Mouse (Mus musculus): ENCODE measurements around the gene Dhps. TPM values are rescaled to one million over a fixed set of nuclear protein-coding genes. Genes with fewer than 3 reads are reported as not detected.

Dhps gene
- 24.6 and 32.1 TPM in 2 replicates for polyA plus RNA-seq (2015; fragmentation: Nextera tagmentation; extraction: Ambion mirVana)

DNA sequence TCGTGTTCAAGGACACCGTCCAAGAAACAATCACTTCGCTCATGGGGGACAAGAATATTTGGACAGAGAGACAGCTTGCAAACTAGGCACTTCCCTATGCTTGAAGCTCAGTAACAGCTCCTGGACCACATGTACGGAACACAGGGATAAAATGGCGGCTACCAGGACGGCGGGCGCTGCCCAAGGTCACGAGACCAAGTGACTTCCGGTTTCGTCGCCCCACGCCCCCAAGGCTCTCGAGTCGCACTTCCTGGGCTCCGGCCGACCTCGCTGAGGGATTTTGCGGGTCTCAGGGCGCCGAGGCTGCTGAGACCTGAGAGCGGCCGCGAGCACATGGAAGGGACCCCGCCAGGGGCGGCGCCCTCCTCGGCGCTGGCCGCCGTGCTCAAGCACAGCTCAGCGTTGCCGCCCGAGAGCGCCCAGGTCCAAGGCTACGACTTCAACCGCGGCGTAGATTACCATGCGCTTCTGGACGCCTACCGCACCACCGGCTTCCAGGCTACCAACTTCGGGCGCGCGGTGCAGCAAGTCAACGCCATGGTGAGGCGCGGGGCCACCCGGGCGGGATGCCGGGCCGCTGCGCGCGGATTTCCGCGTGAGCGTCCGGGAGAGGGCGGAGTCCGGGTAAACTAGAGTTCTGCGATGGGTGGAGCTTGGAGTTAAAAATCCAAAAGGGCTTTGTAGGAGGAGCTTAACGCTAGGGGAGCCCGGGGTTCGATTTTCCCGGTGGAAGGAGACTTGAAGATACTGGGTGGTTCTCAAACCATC, at the start of gene Dhps:
Gene Dhps, plus strand, starts transcription at position 244 of the 768 bp plus-strand sequence.

DNA sequence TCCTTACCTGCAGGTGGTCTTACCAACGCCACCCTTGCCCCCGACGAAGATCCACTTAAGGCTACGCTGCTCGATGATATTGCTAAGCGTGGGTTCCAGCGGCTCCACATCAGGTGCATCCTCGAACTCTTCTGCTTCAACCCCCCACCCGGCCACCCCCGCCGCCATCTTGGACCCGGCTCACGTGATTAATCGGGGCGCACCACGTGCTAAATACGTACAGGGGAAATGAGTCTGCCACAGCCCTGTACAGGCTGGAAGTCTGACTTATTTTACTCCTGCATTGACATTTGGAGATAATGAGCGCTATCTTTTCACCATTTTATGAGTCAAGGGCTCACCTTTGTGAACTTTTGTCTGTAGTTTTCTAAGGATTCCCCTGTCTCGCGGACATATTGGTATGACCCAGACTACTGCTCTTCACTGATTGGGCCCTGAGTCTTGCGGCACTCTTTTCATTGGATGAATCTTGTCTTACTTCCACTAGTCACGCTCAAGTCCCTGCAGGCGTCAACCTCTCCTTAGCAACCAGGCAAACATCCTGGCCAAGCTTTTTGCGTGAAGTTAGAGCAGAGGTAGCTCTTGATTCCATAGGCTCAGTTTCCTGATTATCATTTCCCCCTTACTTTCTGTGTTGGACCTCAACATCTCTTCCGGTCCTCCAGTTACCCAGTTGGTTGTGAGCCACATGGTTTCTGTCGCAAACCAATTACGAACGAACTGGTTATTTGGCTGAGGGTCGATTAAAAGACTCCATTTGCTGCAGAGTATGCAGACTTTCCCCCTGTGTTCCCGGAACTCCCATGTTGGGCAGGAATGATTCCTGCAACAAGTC, 46.2 kb upstream of the Dhps start, which contains the start of gene Asna1:
Gene Asna1, minus strand, starts transcription at position 184 of the 835 bp plus-strand sequence.

DNA sequence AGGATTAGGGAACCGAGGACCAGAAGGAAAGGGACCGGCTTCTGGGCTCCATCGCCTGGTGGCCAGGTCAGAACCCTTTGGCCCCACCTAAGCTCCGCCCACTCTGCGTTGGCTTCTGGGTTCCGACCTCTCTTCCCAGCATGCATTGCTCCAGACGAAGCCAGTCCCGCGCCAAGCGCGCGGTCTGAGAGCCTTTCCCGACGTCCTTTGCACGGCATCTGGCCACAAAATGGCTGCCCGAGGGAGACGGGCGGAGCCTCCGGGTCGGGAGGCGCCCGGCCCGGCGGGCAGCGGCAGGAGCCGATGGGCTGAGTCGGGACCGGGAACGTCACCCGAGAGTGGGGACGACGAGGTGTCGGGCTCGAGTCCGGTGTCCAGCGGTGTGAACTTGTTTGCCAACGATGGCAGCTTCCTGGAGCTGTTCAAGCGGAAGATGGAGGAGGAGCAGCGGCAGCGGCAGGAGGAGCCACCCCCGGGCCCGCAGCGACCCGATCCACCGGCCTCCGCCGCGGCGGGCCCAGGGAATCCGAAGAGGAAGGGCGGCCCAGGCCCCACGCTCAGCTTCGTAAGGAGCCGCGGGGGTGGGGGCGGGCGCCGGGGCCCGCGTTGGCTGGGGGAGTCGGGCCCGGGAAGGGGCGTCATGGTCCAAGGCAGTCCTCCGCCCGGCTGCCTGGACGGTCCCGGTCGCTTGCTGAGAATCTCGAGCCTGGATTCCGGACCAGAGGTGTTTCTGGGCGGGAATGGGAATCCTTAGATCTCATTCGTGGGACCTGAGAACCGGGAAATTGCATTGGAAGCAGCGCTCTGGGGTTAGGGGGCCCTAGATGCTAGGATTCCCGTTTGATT, 44.7 kb upstream of the Dhps start, which contains the start of gene Trir:
Gene Trir, plus strand, starts transcription at position 154 of the 846 bp plus-strand sequence.

DNA sequence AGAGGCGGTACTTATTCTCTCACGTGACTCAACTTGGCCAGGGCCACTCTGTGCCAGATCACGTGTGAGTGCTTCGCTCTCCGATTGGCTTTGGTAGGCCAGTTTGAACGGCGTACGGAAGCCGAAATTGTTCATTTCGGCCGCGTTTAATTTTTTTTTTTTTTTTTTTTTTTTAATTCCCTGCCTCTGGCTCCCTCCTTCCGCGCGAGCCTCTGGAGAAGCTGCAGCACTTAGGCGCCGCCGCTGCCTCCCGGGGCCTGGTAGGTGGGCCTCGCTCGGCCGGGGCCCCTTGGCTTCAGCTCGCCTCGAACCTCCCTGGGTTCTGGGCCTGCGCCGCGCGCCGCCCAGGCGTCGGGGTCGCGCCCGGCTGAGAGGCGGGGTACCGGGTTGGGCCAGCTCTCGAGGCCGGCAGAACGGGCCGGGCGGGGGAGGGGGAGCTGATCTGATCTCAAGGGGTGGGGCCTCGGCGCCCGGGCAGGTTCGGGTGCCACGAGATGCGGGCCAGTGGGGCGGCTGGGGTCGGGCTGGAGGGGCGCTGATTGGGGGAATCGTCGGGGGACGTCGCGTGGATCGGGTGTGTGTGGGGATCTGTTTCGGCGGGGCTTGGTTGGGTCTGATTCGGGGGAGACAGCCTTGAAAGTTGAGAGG, 34.7 kb upstream of the Dhps start, which contains the start of gene Tnpo2:
Gene Tnpo2, plus strand, starts transcription at position 198 of the 648 bp plus-strand sequence.

GRCm38 (mm10) chr8:85059879-85060616, 11.5 kb upstream of the Dhps start, which contains the start of gene Fbxw9:
TSS of gene Fbxw9 (plus strand) at chr8:85060055.

GRCm38 (mm10) chr8:85067982-85068381, 3.6 kb upstream of the Dhps start, which contains the start of gene Gm5741:
TSS of gene Gm5741 (minus strand) at chr8:85067982.

DNA sequence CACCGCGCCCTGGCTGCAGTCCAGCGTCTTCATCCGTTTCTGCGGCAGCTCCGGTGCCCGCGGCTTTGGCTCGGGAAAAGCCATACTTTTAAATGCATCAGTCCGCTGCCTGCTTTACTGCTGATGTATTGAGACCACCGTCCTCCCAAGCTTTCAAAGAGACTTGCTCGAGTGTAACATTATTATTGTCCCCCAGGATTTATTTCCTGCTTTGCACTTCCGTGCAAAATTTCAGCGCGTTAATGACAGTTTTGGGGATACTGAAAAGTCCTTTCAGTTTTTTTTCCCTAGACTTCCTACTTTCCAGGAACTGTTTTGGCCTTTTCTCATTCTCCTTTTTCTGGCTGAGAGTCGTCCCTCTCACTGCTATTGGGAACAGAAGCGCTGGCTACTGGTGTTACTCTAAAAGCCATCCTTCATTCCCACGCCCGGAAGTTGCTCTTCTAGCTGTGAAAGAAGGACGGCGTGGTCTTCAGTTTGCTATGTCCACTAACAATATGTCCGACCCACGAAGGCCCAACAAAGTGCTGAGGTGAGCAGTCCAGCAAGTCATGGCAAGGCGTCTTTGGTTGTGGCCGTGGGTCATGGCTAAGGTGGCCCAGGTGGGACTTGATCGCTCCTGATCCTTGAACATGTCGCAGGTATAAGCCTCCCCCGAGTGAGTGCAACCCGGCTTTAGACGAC, 9.1 kb downstream of the Dhps start, which contains the start of gene Wdr83os:
Gene Wdr83os, plus strand, starts transcription at position 209 of the 684 bp plus-strand sequence.

DNA sequence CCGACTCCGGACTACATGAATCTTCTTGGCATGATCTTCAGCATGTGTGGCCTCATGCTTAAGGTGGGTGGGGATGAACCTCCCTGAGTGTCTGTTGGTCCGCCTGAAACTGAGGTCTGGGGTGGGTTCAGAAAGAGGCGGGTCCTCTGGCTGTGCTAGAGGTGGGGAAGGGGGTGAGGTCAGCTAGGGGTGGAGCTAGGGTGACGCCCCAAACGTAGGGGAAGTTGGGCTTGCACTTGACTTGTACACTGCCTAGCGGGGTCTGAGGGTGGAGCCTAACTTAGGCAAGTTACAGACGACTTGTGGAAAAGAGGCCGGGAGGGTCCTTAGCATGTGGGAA, 9.6 kb downstream of the Dhps start, which contains the start of gene Wdr83:
Gene Wdr83, minus strand, starts transcription at position 91 of the 340 bp plus-strand sequence.

GRCm38 (mm10) chr8:85083108-85083813, 11.7 kb downstream of the Dhps start, which contains the start of gene Man2b1:
TSS of gene Man2b1 (plus strand) at chr8:85083270.

DNA sequence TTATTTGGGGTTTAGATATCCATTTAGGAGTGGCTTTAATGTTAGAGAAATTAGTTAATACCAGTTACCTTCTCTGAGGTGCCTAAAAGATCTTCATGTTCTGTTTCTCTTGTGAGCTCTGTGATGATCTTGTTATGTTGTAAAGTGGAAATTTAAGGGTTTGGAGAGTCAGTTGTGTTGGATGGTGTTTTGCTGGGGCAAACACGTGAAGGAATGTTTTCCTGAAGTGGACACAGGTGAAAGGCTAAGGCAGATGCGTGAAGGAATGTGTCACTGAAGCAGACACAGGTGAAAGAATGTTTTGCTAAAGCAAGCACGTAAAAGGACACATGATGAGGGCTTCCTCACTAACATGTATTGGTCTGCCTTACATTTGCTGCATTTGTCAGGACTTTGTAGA, 51.4 kb downstream of the Dhps start, which contains the start of gene Zfp791:
Gene Zfp791, minus strand, starts transcription at position 101 of the 400 bp plus-strand sequence.

Small RNAs within 50 kb of the gene (microRNA-seq; reads per million reads assigned to microRNA genes)
- gene Gm23388 (0 to 0.21 reads per million in 2 experiments), gene Mir7070 (0.85 to 2.0 reads per million in 2 experiments)

Other genes starting within 250 kb of the Dhps start
- 8.7 and 8.9 TPM in 2 replicates for gene Dand5, start 248.9 kb upstream of the Dhps start, polyA plus RNA-seq (2015; fragmentation: Nextera tagmentation; extraction: Ambion mirVana)
- gene Gadd45gip1, start 240.2 kb upstream of the Dhps start, polyA plus RNA-seq (2015; fragmentation: Nextera tagmentation; extraction: Ambion mirVana): 66.7 and 71.6 TPM in 2 replicates
- 156 and 158 TPM in 2 replicates for gene Rad23a, start 231.1 kb upstream of the Dhps start, polyA plus RNA-seq (2015; fragmentation: Nextera tagmentation; extraction: Ambion mirVana)
- 182 and 260 TPM in 2 replicates for gene Calr, start 224.8 kb upstream of the Dhps start, polyA plus RNA-seq (2015; fragmentation: Nextera tagmentation; extraction: Ambion mirVana)
- 37.7 and 40.9 TPM in 2 replicates for gene Farsa, start 214.8 kb upstream of the Dhps start, polyA plus RNA-seq (2015; fragmentation: Nextera tagmentation; extraction: Ambion mirVana)
- 11.9 and 16.7 TPM in 2 replicates for gene Syce2, start 199.6 kb upstream of the Dhps start, polyA plus RNA-seq (2015; fragmentation: Nextera tagmentation; extraction: Ambion mirVana)
- gene Gcdh, start 177.8 kb upstream of the Dhps start, polyA plus RNA-seq (2015; fragmentation: Nextera tagmentation; extraction: Ambion mirVana): 25.0 and 25.2 TPM in 2 replicates
- 0.33 and 0.42 TPM in 2 replicates for gene Klf1, start 169.8 kb upstream of the Dhps start, polyA plus RNA-seq (2015; fragmentation: Nextera tagmentation; extraction: Ambion mirVana)
- 6.7 and 7.6 TPM in 2 replicates for gene Dnase2a, start 163.2 kb upstream of the Dhps start, polyA plus RNA-seq (2015; fragmentation: Nextera tagmentation; extraction: Ambion mirVana)
- gene Mast1, start 134.4 kb upstream of the Dhps start, polyA plus RNA-seq (2015; fragmentation: Nextera tagmentation; extraction: Ambion mirVana): not detected in 2 replicates
- gene Rtbdn, start 124.8 kb upstream of the Dhps start, polyA plus RNA-seq (2015; fragmentation: Nextera tagmentation; extraction: Ambion mirVana): not detected in 2 replicates
- not detected in 2 replicates for gene Gm49661, start 102.3 kb upstream of the Dhps start, polyA plus RNA-seq (2015; fragmentation: Nextera tagmentation; extraction: Ambion mirVana)
- 348 and 353 TPM in 2 replicates for gene Prdx2, start 102.2 kb upstream of the Dhps start, polyA plus RNA-seq (2015; fragmentation: Nextera tagmentation; extraction: Ambion mirVana)
- gene Rnaseh2a, start 102.0 kb upstream of the Dhps start, polyA plus RNA-seq (2015; fragmentation: Nextera tagmentation; extraction: Ambion mirVana): 41.5 and 48.0 TPM in 2 replicates
- 11.2 and 16.5 TPM in 2 replicates for gene Junb, start 93.0 kb upstream of the Dhps start, polyA plus RNA-seq (2015; fragmentation: Nextera tagmentation; extraction: Ambion mirVana)
- gene Hook2, start 81.2 kb upstream of the Dhps start, polyA plus RNA-seq (2015; fragmentation: Nextera tagmentation; extraction: Ambion mirVana): 7.2 and 8.0 TPM in 2 replicates
- gene Best2, start 57.2 kb upstream of the Dhps start, polyA plus RNA-seq (2015; fragmentation: Nextera tagmentation; extraction: Ambion mirVana): not detected in 2 replicates
- gene Asna1, start 46.5 kb upstream of the Dhps start, polyA plus RNA-seq (2015; fragmentation: Nextera tagmentation; extraction: Ambion mirVana): 57.5 and 68.3 TPM in 2 replicates
- gene Trir, start 44.9 kb upstream of the Dhps start, polyA plus RNA-seq (2015; fragmentation: Nextera tagmentation; extraction: Ambion mirVana): 61.3 and 74.2 TPM in 2 replicates
- 11.4 and 12.6 TPM in 2 replicates for gene Tnpo2, start 34.8 kb upstream of the Dhps start, polyA plus RNA-seq (2015; fragmentation: Nextera tagmentation; extraction: Ambion mirVana)
- 9.5 and 11.5 TPM in 2 replicates for gene Fbxw9, start 11.7 kb upstream of the Dhps start, polyA plus RNA-seq (2015; fragmentation: Nextera tagmentation; extraction: Ambion mirVana)
- gene Gm5741, start 3.8 kb upstream of the Dhps start, polyA plus RNA-seq (2015; fragmentation: Nextera tagmentation; extraction: Ambion mirVana): not detected in 2 replicates
- gene Wdr83os, start 9.0 kb downstream of the Dhps start, polyA plus RNA-seq (2015; fragmentation: Nextera tagmentation; extraction: Ambion mirVana): 66.9 and 70.6 TPM in 2 replicates
- 24.8 and 28.0 TPM in 2 replicates for gene Wdr83, start 9.5 kb downstream of the Dhps start, polyA plus RNA-seq (2015; fragmentation: Nextera tagmentation; extraction: Ambion mirVana)
- 16.2 and 20.6 TPM in 2 replicates for gene Man2b1, start 11.5 kb downstream of the Dhps start, polyA plus RNA-seq (2015; fragmentation: Nextera tagmentation; extraction: Ambion mirVana)
- gene Zfp791, start 51.3 kb downstream of the Dhps start, polyA plus RNA-seq (2015; fragmentation: Nextera tagmentation; extraction: Ambion mirVana): 0.56 and 0.58 TPM in 2 replicates
- not detected in 2 replicates for gene Cks1brt, start 80.2 kb downstream of the Dhps start, polyA plus RNA-seq (2015; fragmentation: Nextera tagmentation; extraction: Ambion mirVana)
- gene Olfr371, start 154.2 kb downstream of the Dhps start, polyA plus RNA-seq (2015; fragmentation: Nextera tagmentation; extraction: Ambion mirVana): not detected in 2 replicates
- gene Orc6, start 227.9 kb downstream of the Dhps start, polyA plus RNA-seq (2015; fragmentation: Nextera tagmentation; extraction: Ambion mirVana): 30.1 and 31.3 TPM in 2 replicates
- gene Vps35, start 228.0 kb downstream of the Dhps start, polyA plus RNA-seq (2015; fragmentation: Nextera tagmentation; extraction: Ambion mirVana): 73.6 and 78.5 TPM in 2 replicates